Mouse (Mus musculus): ENCODE data around the gene Cav2. TPM values are rescaled to one million over a fixed set of nuclear protein-coding genes. Genes with fewer than 3 reads are reported as not detected.

Cav2 gene
- 10.4 TPM for polyA plus RNA-seq (2014; fragmentation: Illumina TruSeq; extraction: RNeasy Lipid Tissue Mini Kit (QIAGEN cat#74804); ENCODE audit: low read depth, low replicate concordance)

GRCm38 (mm10) chr6:17280939-17281756 lies at the start of gene Cav2:
Cav2 (plus strand) TSS chr6:17281185.

GRCm38 (mm10) chr6:17305954-17306601 lies 25.1 kb downstream of the Cav2 start, which contains the start of gene Cav1:
Cav1 (plus strand) TSS chr6:17306335.

Other genes starting within 250 kb of the Cav2 start
- gene Tes, start 216.0 kb upstream of the Cav2 start, polyA plus RNA-seq (2014; fragmentation: Illumina TruSeq; extraction: RNeasy Lipid Tissue Mini Kit (QIAGEN cat#74804); ENCODE audit: low read depth, low replicate concordance) = 1.0 TPM
- 5.7 TPM for gene Cav1, start 25.1 kb downstream of the Cav2 start, polyA plus RNA-seq (2014; fragmentation: Illumina TruSeq; extraction: RNeasy Lipid Tissue Mini Kit (QIAGEN cat#74804); ENCODE audit: low read depth, low replicate concordance)
- 61.4 TPM for gene Met, start 182.6 kb downstream of the Cav2 start, polyA plus RNA-seq (2014; fragmentation: Illumina TruSeq; extraction: RNeasy Lipid Tissue Mini Kit (QIAGEN cat#74804); ENCODE audit: low read depth, low replicate concordance)

Data from liver, adult 10 weeks (tissue).